Mouse (Mus musculus) telencephalon, adult 2 months (tissue): ENCODE data around the gene Dnajc13.

Source experiments
- DNase-seq: peaks from one replicate; pipeline ENCODE4 v3.0.0-alpha.2; 2011; ENCODE audit warnings: low read depth, low spot score

The Dnajc13 gene

GRCm38 (mm10) chr9:104183181-104183580 is 79.5 kb downstream of the Dnajc13 start:
- no peak for DNase-seq

GRCm38 (mm10) chr9:104182328-104182727 is 80.4 kb downstream of the Dnajc13 start:
- DNase-seq = no peak

- DNase-seq = no peak
Observed at GRCm38 (mm10) chr9:104181626-104182025, 81.1 kb downstream of the Dnajc13 start.

GRCm38 (mm10) chr9:104180046-104180445 is 82.7 kb downstream of the Dnajc13 start:
- DNase-seq = peak; percentile 62

GRCm38 (mm10) chr9:104172342-104172741 is 90.4 kb downstream of the Dnajc13 start:
- DNase-seq = no peak

GRCm38 (mm10) chr9:104171651-104172050 is 91.1 kb downstream of the Dnajc13 start:
- DNase-seq = no peak

- DNase-seq = no peak
Observed at GRCm38 (mm10) chr9:104169986-104170385, 92.7 kb downstream of the Dnajc13 start.

GRCm38 (mm10) chr9:104165926-104166325 is 96.8 kb downstream of the Dnajc13 start:
- DNase-seq = no peak

- no peak for DNase-seq
Observed at GRCm38 (mm10) chr9:104164194-104164593, 98.5 kb downstream of the Dnajc13 start.

- no peak for DNase-seq
Observed at GRCm38 (mm10) chr9:104161117-104161516, 101.6 kb downstream of the Dnajc13 start.

- DNase-seq = no peak
Observed at GRCm38 (mm10) chr9:104157291-104157690, 105.4 kb downstream of the Dnajc13 start.

- no peak for DNase-seq
Observed at GRCm38 (mm10) chr9:104156506-104156905, 106.2 kb downstream of the Dnajc13 start.

GRCm38 (mm10) chr9:104155100-104155715 is 107.5 kb downstream of the Dnajc13 start:
- peak; percentile 11 for DNase-seq

GRCm38 (mm10) chr9:104152121-104152520 is 110.6 kb downstream of the Dnajc13 start:
- DNase-seq = no peak

- DNase-seq = no peak
Observed at GRCm38 (mm10) chr9:104148969-104149368, 113.8 kb downstream of the Dnajc13 start.

GRCm38 (mm10) chr9:104146683-104147082 is 116.0 kb downstream of the Dnajc13 start:
- DNase-seq = no peak

- no peak for DNase-seq
Observed at GRCm38 (mm10) chr9:104144314-104144996, 118.3 kb downstream of the Dnajc13 start.

GRCm38 (mm10) chr9:104142805-104143204 is 119.9 kb downstream of the Dnajc13 start:
- no peak for DNase-seq

- no peak for DNase-seq
Observed at GRCm38 (mm10) chr9:104140351-104140750, 122.4 kb downstream of the Dnajc13 start.

- DNase-seq = no peak
Observed at GRCm38 (mm10) chr9:104130141-104130755, 132.5 kb downstream of the Dnajc13 start.

GRCm38 (mm10) chr9:104128110-104128509 is 134.6 kb downstream of the Dnajc13 start:
- DNase-seq = peak; percentile 72

GRCm38 (mm10) chr9:104126833-104127232 is 135.9 kb downstream of the Dnajc13 start, which contains the start of gene Ackr4:
Ackr4 (minus strand) TSS chr9:104126933.
- no peak for DNase-seq

GRCm38 (mm10) chr9:104123622-104124021 is 139.1 kb downstream of the Dnajc13 start:
- no peak for DNase-seq
